Mouse (Mus musculus): ENCODE measurements around the gene Vcpkmt. TPM values are rescaled to one million over a fixed set of nuclear protein-coding genes. Genes with fewer than 3 reads are reported as not detected.
"Not testable (repeated sequence)": the region's sequence is repeated elsewhere in the genome, so short reads cannot be mapped to it uniquely, and the experiment has no call there.

Vcpkmt gene
- 1 to 10 TPM; 2.9 to 5.5 (median 4.1) TPM for total RNA-seq (2022)

DNA sequence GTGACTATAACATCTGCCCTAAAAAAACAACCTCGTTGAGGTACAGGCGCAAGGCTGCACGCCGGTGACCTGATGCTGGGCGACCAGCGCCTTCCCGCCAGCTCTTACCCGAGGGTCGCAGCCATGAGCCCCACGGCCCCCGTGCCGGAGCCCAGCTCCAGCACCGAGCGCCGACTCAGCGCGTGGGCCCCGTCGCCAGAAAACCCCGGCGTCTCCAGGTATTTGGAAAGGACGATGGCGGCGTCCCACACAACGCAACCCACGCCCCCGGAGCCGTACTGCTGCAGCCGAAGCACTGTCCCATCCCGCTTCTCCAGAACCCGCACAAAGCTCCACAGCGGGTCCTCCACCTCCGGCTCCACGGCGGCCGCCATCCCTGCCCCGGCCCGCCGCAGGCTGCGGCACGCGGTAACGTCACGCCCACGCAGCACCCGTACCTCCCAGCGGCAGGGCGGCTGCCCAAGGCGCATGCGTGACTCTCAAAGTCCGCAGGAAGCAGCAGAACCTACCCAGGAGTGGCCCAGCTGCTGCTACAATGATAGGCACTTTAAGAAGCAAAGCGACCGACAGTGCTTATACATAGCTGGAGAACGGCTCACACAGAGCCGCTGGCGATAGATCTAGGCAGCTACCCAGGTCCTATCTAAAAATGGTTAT, at the start of gene Vcpkmt:
Vcpkmt (minus strand) TSS at position 416 of the 657 bp plus-strand sequence.
- DNase-seq (ENCODE audit: low spot score in 2 of 2) = peak; percentile 52 to 79

DNA sequence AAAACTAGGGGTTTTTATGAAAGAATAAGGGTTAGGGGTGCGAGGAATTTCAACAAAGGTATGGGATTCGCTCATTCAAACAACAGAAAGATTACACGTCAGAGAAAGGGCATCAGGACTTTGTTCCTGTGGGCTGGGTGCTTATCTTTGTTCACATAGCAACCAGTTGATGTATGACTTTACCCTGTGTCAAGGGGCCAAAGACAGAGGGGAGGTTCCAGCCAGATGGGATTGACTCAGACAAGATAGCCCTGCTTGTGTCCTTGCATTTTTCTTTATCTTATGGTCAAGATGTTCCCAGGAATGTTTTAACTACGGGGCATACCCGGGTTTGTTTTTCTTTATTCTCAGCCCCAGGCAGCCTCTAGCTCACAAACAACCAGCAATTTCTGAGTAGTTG, 35.8 kb upstream of the Vcpkmt start:
- not testable (repeated sequence) for DNase-seq (ENCODE audit: low spot score in 2 of 2)

- no peak for DNase-seq (ENCODE audit: low spot score in 2 of 2)
Observed at GRCm38 (mm10) chr12:69604367-69604766, 21.5 kb upstream of the Vcpkmt start.

GRCm38 (mm10) chr12:69597446-69597845, 14.6 kb upstream of the Vcpkmt start:
- no peak for DNase-seq (ENCODE audit: low spot score in 2 of 2)

DNA sequence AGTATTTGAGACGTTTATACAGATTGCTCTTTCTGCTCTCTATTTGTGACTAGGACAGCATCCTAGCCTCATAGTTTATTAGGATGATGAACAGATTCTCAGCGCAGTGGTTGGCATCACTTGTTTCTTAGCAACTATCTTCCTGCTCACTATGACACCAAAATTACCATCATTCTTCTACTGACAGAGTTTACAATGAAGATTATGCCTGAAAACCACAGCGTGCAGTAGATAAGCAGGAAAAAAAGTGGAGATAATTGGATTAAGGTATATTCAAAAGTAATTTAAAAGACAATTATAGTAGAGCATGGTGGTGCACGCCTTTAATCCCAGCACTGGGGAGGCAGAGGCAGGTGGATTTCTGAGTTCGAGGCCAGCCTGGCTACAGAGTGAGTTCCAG, 10.3 kb upstream of the Vcpkmt start:
- no peak for DNase-seq (ENCODE audit: low spot score in 2 of 2)

DNA sequence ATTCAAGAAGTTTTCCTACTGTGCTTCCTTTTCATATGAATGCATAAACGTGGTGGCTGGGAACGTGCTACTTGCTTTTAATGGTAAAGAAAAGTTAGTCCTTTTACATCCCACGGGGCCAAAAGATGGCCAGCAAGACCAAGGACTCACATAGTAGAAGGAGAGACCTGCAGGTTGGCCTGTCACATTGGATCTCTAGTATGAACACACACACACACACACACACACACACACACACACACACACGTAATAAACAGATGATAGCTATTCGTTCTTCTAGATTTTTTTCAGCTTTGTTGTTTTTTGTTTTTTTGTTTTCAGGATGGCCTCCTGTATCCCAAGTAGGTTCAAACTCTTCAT, 422 bp upstream of the Vcpkmt start:
- no peak for DNase-seq (ENCODE audit: low spot score in 2 of 2)

DNA sequence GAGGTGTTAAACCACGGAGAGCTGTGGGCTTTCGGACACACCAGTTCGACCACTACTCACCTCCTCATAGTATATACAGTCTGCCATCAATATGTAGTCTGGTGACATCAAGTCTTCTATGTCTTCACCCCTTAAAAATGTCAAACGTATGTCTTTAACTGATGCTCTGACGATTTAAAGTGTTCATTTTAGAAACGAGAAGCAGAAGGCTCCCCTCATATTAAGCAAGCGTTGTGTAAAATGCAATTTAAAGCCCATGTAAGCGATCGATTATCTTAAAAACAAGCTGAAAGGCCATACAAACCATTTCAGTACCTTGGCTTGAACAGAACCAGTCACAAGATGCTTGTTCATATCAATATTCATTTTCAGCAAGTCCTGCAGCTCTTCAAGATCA, 614 bp downstream of the Vcpkmt start:
- no peak for DNase-seq (ENCODE audit: low spot score in 2 of 2)

- no peak for DNase-seq (ENCODE audit: low spot score in 2 of 2)
Observed at GRCm38 (mm10) chr12:69579623-69580022, 3.2 kb downstream of the Vcpkmt start.

GRCm38 (mm10) chr12:69576120-69576627, 6.7 kb downstream of the Vcpkmt start:
- no peak for DNase-seq (ENCODE audit: low spot score in 2 of 2)

DNA sequence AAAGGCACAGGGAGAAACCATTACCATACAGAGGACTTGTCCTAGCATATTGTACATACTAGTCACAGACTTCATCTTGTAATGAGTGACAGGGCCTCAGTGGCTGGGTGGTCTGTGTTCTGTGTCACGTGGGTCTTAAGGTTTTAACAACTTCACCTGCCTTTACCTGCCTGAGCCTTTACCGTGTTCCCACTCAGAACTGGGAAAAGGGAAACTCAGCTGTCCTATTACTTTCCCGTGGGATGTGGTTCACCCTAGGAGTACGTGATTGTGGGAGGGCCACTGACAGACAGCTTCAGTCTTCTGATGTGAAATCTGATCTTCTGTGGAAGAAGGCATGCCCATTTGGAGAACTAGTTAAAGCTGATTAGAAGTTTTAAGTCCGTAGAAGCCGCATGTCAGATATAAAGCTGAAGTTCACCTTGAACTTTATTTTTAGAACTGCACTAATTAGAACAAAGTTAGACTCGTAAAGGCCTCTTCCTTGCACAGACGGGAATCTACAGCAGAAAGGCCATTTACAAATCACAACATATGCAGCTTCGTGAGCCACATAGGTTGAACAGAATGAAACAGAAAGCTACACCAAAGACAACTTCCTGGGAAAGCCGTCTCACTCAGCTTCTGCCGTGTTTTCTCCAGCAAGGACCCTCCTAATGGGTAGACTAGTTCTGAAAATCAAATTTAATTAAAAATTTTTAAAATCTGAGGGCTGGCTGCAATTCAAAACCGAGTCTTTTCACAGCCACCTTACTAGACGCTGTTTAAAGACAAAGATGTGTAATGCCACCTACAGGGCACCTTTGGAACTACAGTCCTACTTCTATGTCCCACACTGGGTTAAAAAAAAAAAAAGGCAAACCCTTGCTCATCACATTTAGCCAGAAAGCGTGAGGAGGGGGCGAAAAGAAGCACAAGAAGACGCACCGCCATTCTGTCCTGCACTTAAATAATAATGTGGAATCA, 8.6 kb downstream of the Vcpkmt start:
- peak; percentile 62 to 72 for DNase-seq (ENCODE audit: low spot score in 2 of 2)

DNA sequence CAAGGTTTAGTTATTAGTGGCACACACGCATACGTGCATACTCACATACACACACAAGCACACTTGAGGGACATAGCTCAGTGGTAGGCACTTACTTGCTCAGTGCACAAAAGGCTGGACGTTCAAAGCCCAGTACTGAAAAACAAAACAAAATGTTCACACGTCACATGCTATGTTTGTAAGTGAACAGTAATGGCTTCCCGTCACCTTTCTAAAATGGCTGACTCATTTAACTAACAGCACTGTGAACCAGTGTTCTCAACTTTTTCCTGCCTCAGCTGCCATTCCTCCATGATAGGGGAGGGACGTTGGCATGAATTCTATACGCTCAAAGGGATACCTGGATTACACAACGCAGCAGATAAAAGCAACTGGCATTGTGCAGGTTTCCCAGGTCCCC, 9.6 kb downstream of the Vcpkmt start:
- no peak for DNase-seq (ENCODE audit: low spot score in 2 of 2)

- no peak for DNase-seq (ENCODE audit: low spot score in 2 of 2)
Observed at GRCm38 (mm10) chr12:69569926-69570325, 12.9 kb downstream of the Vcpkmt start.

- no peak for DNase-seq (ENCODE audit: low spot score in 2 of 2)
Observed at GRCm38 (mm10) chr12:69568266-69568665, 14.6 kb downstream of the Vcpkmt start.

DNA sequence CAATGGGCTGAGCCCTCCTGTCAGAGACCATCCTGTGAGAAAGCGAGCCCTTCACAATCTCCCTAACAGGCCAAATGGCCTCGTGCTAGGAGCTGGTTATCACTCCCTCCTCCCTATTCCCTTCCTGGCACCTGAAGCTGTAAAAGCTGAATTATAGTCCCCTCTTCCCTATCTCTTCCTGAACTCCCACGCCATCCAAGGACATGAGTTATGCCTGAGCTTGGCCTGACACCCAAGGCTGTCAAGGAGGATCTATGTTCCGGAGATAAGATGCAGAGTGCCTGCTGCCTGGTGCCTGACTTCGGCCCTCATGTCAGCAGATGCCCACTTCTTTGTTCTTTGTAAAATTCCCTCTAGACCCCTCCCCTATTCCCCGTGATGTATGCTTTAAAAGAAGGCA, 21.8 kb downstream of the Vcpkmt start:
- DNase-seq (ENCODE audit: low spot score in 2 of 2) = not testable (repeated sequence)

GRCm38 (mm10) chr12:69556221-69556861, 26.5 kb downstream of the Vcpkmt start:
- no peak for DNase-seq (ENCODE audit: low spot score in 2 of 2)

GRCm38 (mm10) chr12:69545456-69546178, 37.2 kb downstream of the Vcpkmt start:
- no peak for DNase-seq (ENCODE audit: low spot score in 2 of 2)

GRCm38 (mm10) chr12:69544994-69545393, 37.8 kb downstream of the Vcpkmt start:
- DNase-seq (ENCODE audit: low spot score in 2 of 2) = no peak

- DNase-seq (ENCODE audit: low spot score in 2 of 2) = no peak
Observed at GRCm38 (mm10) chr12:69544562-69544961, 38.3 kb downstream of the Vcpkmt start.

DNA sequence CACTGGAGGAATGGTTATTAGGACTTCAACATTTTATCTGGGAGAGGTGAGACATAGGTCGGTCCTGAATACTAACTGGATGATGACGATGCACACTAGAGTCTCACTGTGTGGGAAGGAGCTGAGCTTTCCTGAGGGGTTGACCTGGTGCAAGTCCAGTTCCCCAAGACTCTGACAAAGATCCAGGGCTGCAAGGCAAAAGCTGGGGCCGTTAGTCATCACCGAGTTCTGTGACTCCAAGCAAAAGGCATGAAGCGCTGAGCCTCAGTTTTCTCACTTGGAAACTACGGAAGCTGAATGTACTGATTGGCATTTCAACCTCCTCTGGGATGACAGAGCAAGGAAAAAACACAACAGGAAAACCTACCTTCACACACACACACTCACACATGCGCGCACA, 40.5 kb downstream of the Vcpkmt start:
- no peak for DNase-seq (ENCODE audit: low spot score in 2 of 2)

GRCm38 (mm10) chr12:69541663-69542062, 41.2 kb downstream of the Vcpkmt start:
- no peak for DNase-seq (ENCODE audit: low spot score in 2 of 2)

GRCm38 (mm10) chr12:69539353-69539752, 43.5 kb downstream of the Vcpkmt start:
- DNase-seq (ENCODE audit: low spot score in 2 of 2) = no peak
